Mouse (Mus musculus) induced T-regulatory cell, adult 2 months (primary cell): ENCODE measurements around the gene Atg9a.
A peak's percentile ranks its signal among the peaks of the same experiment; 100 is the strongest.

Experiments
- DNase-seq: peaks from one replicate; pipeline ENCODE4 v3.0.0-alpha.2; 2012; ENCODE audit warnings: low read depth

The Atg9a gene

DNA sequence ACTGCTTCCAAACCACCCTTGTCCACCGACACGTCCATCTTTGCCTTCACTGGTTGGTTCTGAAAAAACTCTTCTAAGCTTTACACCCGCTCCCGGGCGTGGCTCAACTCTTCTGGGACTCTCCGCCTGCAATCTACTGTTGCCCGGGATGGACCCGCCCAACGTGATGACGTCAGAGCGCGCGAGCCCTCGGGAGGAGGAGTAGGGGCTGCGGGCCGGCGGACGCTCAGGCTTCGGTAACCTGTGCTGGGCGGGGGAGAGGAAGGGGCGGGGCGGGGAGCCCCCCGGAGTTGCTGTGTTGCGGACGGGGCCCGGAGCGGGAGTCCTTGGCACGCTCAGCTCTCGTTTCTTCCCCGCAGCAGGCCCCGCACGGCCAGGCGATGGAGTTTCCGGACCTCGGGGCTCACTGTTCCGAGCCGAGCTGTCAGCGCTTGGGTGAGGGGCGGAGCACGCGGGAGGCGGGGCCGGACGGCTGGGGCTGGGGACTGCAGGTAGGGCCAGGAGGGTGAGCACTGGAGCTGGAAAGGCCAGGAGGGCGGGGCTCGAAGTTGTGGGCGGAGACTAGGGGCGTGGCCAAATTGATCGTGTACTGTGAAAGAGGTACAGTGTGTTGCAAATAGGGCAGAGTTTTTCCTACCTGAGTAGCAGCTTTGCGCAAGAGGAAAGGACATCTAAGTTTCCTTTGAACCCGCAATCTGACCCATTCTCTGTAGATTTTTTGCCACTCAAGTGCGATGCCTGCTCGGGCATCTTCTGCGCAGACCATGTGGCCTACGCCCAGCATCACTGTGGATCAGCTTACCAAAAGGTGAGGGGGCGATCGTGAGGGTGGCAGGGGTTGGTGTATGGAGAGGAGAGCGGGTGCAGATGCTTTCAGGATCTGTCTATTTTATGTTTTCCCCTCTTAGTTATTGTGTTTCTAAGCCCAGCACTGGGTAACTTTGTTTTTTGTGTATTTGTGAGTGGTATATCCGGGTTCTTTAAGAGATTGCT, 23.2 kb downstream of the Atg9a start, which contains the start of gene Zfand2b:
TSS of gene Zfand2b (plus strand) at position 175 of the 993 bp plus-strand sequence.
- DNase-seq = peak; percentile 98

DNA sequence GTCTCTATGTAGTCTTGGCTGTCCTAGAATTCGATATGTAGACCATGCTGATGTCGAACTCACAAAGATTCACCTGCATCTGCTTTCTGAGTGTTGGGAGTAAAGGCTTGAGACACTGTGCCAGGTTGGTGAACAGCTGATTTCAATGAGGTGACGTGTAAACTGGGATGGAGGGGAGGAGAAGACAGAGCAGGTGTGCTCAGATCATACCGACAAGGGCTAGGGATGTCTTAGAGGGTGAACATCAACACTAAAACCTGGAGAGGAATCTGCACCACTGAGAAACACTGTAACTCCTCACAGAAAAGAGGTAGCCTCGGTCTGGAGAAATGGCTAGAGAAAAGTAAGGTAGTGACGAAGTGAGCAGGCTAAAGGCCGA, 23.9 kb downstream of the Atg9a start:
- no peak for DNase-seq

- DNase-seq = no peak
These were observed 31.8 kb downstream of the Atg9a start for GRCm38 (mm10) chr1:75160256-75160617.

- no peak for DNase-seq
These were observed 32.3 kb downstream of the Atg9a start for GRCm38 (mm10) chr1:75159540-75160255.

- no peak for DNase-seq
These were observed 33.0 kb downstream of the Atg9a start for GRCm38 (mm10) chr1:75158990-75159389.

GRCm38 (mm10) chr1:75155837-75156236, 36.2 kb downstream of the Atg9a start:
- DNase-seq = no peak

GRCm38 (mm10) chr1:75148727-75149126, 43.3 kb downstream of the Atg9a start:
- DNase-seq = no peak

- no peak for DNase-seq
These were observed 44.4 kb downstream of the Atg9a start for GRCm38 (mm10) chr1:75147411-75148135.

- no peak for DNase-seq
These were observed 46.4 kb downstream of the Atg9a start for GRCm38 (mm10) chr1:75145589-75145988.

- DNase-seq = peak; percentile 98
These were observed 49.4 kb downstream of the Atg9a start, which contains the start of the genes Cnppd1 and Retreg2 for GRCm38 (mm10) chr1:75142301-75143261. Gene Cnppd1 (minus strand): TSS chr1:75142711. Gene Retreg2 (plus strand): TSS chr1:75142778.

GRCm38 (mm10) chr1:75141486-75142190, 50.4 kb downstream of the Atg9a start:
- DNase-seq = peak; percentile 89

DNA sequence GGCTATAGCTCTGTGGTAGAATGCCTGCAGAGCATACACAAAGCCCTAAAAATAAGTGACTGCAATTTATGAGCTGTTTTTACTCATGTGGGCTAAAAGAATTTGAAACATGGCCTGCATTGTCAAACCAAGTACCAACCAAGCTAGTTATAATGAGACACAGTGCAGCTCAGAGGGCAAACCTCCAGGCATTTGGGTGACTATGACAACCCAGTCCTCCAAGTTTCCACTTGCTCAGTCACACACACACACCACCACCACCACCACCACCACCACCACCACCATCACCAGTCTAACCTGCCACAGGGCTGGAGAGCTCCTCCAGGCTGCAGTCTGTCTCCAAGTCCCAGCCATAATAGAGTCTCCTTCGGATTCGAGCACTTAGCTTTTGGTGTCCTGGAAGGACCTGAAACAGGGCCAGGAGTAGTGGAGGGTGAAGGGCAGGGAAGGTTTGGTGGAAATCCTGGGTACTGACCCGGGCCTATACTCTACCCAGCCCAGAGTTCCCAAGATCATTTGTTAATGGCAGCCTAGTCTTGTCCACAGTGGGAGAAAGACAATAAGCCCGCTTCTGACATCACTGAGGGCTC, 51.3 kb downstream of the Atg9a start:
- peak; percentile 40 for DNase-seq

DNA sequence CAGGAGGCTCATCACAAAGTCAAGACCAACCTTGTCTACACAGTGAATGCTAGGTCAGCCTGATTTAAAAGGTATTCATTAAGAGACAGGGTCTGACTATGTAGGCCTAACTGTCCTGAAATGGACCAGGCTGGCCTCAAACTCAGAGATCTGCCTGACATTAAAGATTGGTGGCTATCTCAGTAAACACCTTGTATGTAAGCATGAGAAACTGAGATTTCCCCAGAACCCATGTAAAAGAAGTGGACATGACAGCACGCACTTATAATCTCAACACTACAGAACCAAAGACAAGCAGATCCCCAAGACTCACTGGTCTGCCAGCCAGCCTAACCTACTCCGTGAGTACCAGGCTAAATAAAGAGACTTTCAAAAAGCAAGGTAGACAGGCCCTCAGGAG, 53.5 kb downstream of the Atg9a start:
- no peak for DNase-seq

GRCm38 (mm10) chr1:75136730-75137129, 55.3 kb downstream of the Atg9a start:
- no peak for DNase-seq

DNA sequence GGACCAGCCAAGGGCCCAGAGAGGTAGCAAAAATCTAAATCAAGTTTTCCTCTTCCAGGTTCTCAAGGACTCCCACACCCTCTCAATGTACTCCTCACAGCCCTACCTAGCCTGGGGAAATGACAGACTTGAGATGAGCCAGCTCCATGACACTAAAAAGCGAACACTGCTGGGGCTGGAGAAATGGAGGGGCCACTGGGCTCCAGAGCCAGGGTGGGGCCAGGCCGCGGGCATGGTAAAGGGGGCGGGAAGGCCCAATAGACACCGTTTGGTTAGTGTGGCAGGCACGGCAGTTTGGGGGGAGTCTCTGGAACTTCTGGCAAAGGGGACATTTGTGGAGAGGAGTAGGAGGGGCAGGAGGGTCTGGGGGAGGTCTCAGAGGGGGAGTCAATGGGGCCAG, 55.7 kb downstream of the Atg9a start:
- no peak for DNase-seq

GRCm38 (mm10) chr1:75133421-75134207, 58.4 kb downstream of the Atg9a start, which contains the start of gene Slc23a3:
Gene Slc23a3 (minus strand): TSS chr1:75133890.
- no peak for DNase-seq
